Mouse (Mus musculus): ENCODE data around the gene Glra4. TPM values are rescaled to one million over a fixed set of nuclear protein-coding genes. Genes with fewer than 3 reads are reported as not detected.

The Glra4 gene
- total and polyA plus RNA-seq, 3 experiments, result not detected

DNA sequence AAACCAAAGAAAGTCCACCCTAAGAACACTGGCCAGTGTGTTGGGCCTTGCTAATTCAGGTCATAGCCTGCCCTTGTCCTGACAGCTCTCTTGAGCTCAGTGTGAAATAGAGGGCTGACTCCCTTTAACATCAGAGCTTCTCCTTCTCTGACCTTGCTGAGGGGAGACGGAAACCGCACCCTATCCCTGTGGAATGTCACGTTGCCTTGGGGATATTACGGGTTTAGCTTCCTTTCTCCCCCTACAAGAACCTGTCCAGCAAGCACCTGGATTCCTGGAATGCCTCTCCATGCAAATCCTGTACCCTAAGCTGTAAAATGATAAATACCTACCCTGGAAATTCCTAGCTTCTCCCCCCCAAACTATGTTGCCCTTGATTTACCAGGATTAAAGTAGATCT is 9.5 kb upstream of the Glra4 start:
- TF ChIP-seq TCF12 (IDR thresholded peaks at IDR 0.05; ENCODE audit: low read depth, low read length), result no peak
- no peak for TF ChIP-seq EP300 (IDR thresholded peaks at IDR 0.05; ENCODE audit: low read length)
- TF ChIP-seq NRF1 (IDR thresholded peaks at IDR 0.05; ENCODE audit: low read depth, low read length), result no peak
- no peak for TF ChIP-seq TBP (conservative IDR thresholded peaks at IDR 0.05; ENCODE audit: low read depth, low read length)
- no peak for TF ChIP-seq NELFE (IDR thresholded peaks at IDR 0.05; ENCODE audit: low read depth, low read length)
- TF ChIP-seq MXI1 (IDR thresholded peaks at IDR 0.05; ENCODE audit: low read depth, low read length), result no peak
- TF ChIP-seq MAX (IDR thresholded peaks at IDR 0.05; ENCODE audit: low read length), result no peak
- no peak for TF ChIP-seq IRF4 (IDR thresholded peaks at IDR 0.05; ENCODE audit: low read depth, low read length)
- no peak for TF ChIP-seq ELF1 (IDR thresholded peaks at IDR 0.05; ENCODE audit: low read depth, low read length)
- no peak for TF ChIP-seq ZC3H11A (IDR thresholded peaks at IDR 0.05; ENCODE audit: low read depth, low read length)
- DNase-seq (ENCODE audit: extremely low read depth), result no peak
- dilution Hi-C loops (cut with MboI; ENCODE audit: extremely low pct_ligation_motif_present, extremely low pct_unique_long_range_greater_than_20kb, low sequenced_read_pairs), result no loop called here

DNA sequence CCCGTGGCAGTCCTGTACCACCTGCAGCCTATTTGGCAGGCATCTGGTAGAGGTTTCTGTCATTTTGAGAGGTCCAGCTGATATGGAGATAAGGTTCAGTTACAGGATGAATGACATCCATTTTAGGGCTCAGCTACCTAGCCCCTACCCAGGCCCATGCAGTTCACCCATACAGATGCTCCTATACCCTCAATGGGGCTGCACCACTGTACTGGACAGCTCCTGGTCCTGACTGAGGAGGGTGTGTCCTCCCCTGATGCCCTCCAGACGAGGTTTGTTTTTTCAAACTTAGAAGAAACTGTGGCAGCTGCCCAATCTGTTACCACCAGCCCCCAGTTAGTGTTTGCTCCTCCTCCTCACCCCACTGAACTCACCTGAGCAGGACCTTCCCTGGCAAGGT is 679 bp downstream of the Glra4 start:
- in situ Hi-C loops (cut with MboI; ENCODE audit: low pct_ligation_motif_present, low pct_unique_long_range_greater_than_20kb, low sequenced_read_pairs) (no loop called here), dilution Hi-C loops (cut with MboI; ENCODE audit: extremely low pct_ligation_motif_present, extremely low pct_unique_long_range_greater_than_20kb, low sequenced_read_pairs) (no loop called here)
- no peak overlapping the region for H3K27ac ChIP-seq (ENCODE audit: insufficient read depth, low read depth)
- no peak for TF ChIP-seq USF1 (IDR thresholded peaks at IDR 0.05; ENCODE audit: low read depth, low read length)
- no peak for TF ChIP-seq NRF1 (IDR thresholded peaks at IDR 0.05; ENCODE audit: low read depth, low read length)
- no peak for TF ChIP-seq NELFE (IDR thresholded peaks at IDR 0.05; ENCODE audit: low read depth, low read length)
- no peak for TF ChIP-seq SMC3 (IDR thresholded peaks at IDR 0.05; ENCODE audit: low read depth, low read length)
- no peak for TF ChIP-seq MEF2A (IDR thresholded peaks at IDR 0.05; ENCODE audit: borderline replicate concordance, low read depth, low read length)
- TF ChIP-seq MAX (IDR thresholded peaks at IDR 0.05; ENCODE audit: low read length), result no peak
- TF ChIP-seq TCF12 (IDR thresholded peaks at IDR 0.05; ENCODE audit: low read depth, low read length), result no peak
- TF ChIP-seq UBTF (IDR thresholded peaks at IDR 0.05; ENCODE audit: low read depth, low read length), result no peak
- TF ChIP-seq RCOR1 (conservative IDR thresholded peaks at IDR 0.05; ENCODE audit: low read depth, low read length), result no peak
- no peak for TF ChIP-seq USF2 (conservative IDR thresholded peaks at IDR 0.05; ENCODE audit: low read depth, low read length)
- no peak for TF ChIP-seq ZKSCAN1 (IDR thresholded peaks at IDR 0.05; ENCODE audit: borderline replicate concordance, low read depth, low read length)
- H3K4me1 ChIP-seq (ENCODE audit: control insufficient read depth in 1 of 2, insufficient read depth in 2 of 2), result no peaks in the 10 kb centered on the region
- DNase-seq (ENCODE audit: extremely low read depth), result no peak
- no peaks in the 10 kb centered on the region for H3K27me3 ChIP-seq (replicated peaks)
- H3K4me2 ChIP-seq (ENCODE audit: insufficient read depth, low read depth, poor library complexity, severe bottlenecking), result no peak overlapping the region
- no peaks in the 10 kb centered on the region for H3K79me2 ChIP-seq (replicated peaks; ENCODE audit: control insufficient read depth, extremely low read depth, insufficient read depth, poor library complexity, severe bottlenecking)
- H3K4me3 ChIP-seq (replicated peaks in 1 of 3; ENCODE audit: low read depth in 2 of 3, low read length in 2 of 3, poor library complexity in 1 of 3), result no peak overlapping the region
- no peaks in the 10 kb centered on the region for H3K9me3 ChIP-seq (replicated peaks; ENCODE audit: low read length)
- H3K36me3 ChIP-seq (replicated peaks in 1 of 2; ENCODE audit: control insufficient read depth in 1 of 2, insufficient read depth in 1 of 2, low read length in 1 of 2), result peaks cover 0 to 55% of the 10 kb centered on the region in 2 experiments
- no peak overlapping the region for H3K9ac ChIP-seq (ENCODE audit: insufficient read depth, low read depth)

More for the DNA sequence above, 9.5 kb upstream of the Glra4 start:
- Histone ChIP-seq H3K9me3 (replicated peaks; ENCODE audit: low read length) (no peaks in the 10 kb centered on the region), H3K79me2 (replicated peaks; ENCODE audit: control insufficient read depth, extremely low read depth, insufficient read depth, poor library complexity, severe bottlenecking) (no peaks in the 10 kb centered on the region), H3K4me1 (ENCODE audit: control insufficient read depth in 1 of 2, insufficient read depth in 2 of 2) (no peaks in the 10 kb centered on the region), H3K4me2 (ENCODE audit: insufficient read depth, low read depth, poor library complexity, severe bottlenecking) (no peak overlapping the region), H3K27ac (ENCODE audit: insufficient read depth, low read depth) (no peak overlapping the region), H3K36me3 (replicated peaks in 1 of 2; ENCODE audit: control insufficient read depth in 1 of 2, insufficient read depth in 1 of 2, low read length in 1 of 2) (peaks cover 3 to 45% of the 10 kb centered on the region in 2 experiments), H3K27me3 (replicated peaks) (no peaks in the 10 kb centered on the region), H3K4me3 (replicated peaks in 1 of 3; ENCODE audit: low read depth in 2 of 3, low read length in 2 of 3, poor library complexity in 1 of 3) (no peak overlapping the region), H3K9ac (ENCODE audit: insufficient read depth, low read depth) (no peak overlapping the region)
- in situ Hi-C loops (cut with MboI; ENCODE audit: low pct_ligation_motif_present, low pct_unique_long_range_greater_than_20kb, low sequenced_read_pairs), result no loop called here
